Mouse (Mus musculus) testis, adult 2 months (tissue): ENCODE data around the gene Hoxb6.

Source experiments
- CTCF ChIP-seq: fragments of 200-500 bp; IDR thresholded peaks from 2 replicates; pipeline ENCODE4 v1.5.1; 2012; ENCODE audit warnings: low read depth, mild to moderate bottlenecking, inconsistent platforms, low read length, moderate library complexity; ENCODE audit not compliant: control insufficient read depth, insufficient read depth, insufficient replicate concordance
- POLR2A ChIP-seq: fragments of 200-500 bp; IDR thresholded peaks from 2 replicates; pipeline ENCODE4 v1.6.1; 2012; ENCODE audit warnings: low read depth, mild to moderate bottlenecking, inconsistent platforms, low read length, moderate library complexity; ENCODE audit not compliant: control insufficient read depth

GRCm38 (mm10) chr11:96328605-96329004 is 36.3 kb downstream of the Hoxb6 start:
- TF ChIP-seq CTCF (no peak), POLR2A (no peak)
